Mouse (Mus musculus): ENCODE data around the gene Lactb. TPM values are rescaled to one million over a fixed set of nuclear protein-coding genes. Genes with fewer than 3 reads are reported as not detected.

The Lactb gene
- polyA plus RNA-seq, 1 experiment: 12.6 TPM

DNA sequence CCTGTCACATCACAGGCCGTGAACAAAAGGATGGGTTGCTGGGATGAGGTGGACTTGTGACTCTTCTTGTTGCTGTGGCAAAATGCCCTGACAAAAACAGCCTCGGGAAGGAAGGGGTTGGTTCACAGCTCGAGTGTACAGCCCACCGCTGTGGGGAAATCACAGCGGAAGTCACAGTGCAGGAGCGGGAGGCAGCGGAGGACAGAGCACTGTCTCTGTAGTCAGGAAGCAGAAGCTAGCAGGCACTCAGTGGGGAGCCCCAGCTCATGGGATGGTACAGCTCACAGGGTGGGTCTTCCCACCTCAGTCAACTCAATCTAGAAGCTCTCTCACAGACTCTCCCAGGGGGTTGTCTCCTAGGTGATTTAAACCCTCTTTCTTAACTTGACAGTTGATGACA lies 10.1 kb upstream of the Lactb start:
- 25% methylated on average over 7 of the region's 7 CpGs for WGBS
- Histone ChIP-seq H3K4me3 (ENCODE audit: control insufficient read depth, insufficient read depth, low read length) (no peak overlapping the region), H3K27ac (ENCODE audit: control insufficient read depth, insufficient read depth, low read length) (no peak overlapping the region), H3K4me1 (replicated peaks; ENCODE audit: control insufficient read depth, insufficient read depth, low read length) (peaks cover 7% of the 10 kb centered on the region; the same call in 1 of the 2 replicates), H3K36me3 (ENCODE audit: control insufficient read depth, insufficient read depth, low read length) (no peaks in the 10 kb centered on the region), H3K27me3 (ENCODE audit: control insufficient read depth, insufficient read depth, low read length) (no peaks in the 10 kb centered on the region)
- no peak for TF ChIP-seq CTCF (IDR thresholded peaks at IDR 0.05; ENCODE audit: borderline replicate concordance, control insufficient read depth, extremely low read depth, insufficient read depth, low read length, poor library complexity)
- no peak for TF ChIP-seq POLR2A (IDR thresholded peaks at IDR 0.05; ENCODE audit: control insufficient read depth, extremely low read depth, insufficient read depth, low read length, poor library complexity)
- DNase-seq: peak; percentile 47

GRCm38 (mm10) chr9:66982085-66982484 lies 6.8 kb upstream of the Lactb start:
- H3K36me3 ChIP-seq (ENCODE audit: control insufficient read depth, insufficient read depth, low read length): no peaks in the 10 kb centered on the region
- no peak for DNase-seq
- no peak overlapping the region for H3K27ac ChIP-seq (ENCODE audit: control insufficient read depth, insufficient read depth, low read length)
- peaks cover 4% of the 10 kb centered on the region; the same call in 1 of the 2 replicates for H3K4me1 ChIP-seq (replicated peaks; ENCODE audit: control insufficient read depth, insufficient read depth, low read length)
- H3K27me3 ChIP-seq (ENCODE audit: control insufficient read depth, insufficient read depth, low read length): no peaks in the 10 kb centered on the region
- no peak overlapping the region for H3K4me3 ChIP-seq (ENCODE audit: control insufficient read depth, insufficient read depth, low read length)
- 90% methylated on average over 7 of the region's 7 CpGs for WGBS
- TF ChIP-seq POLR2A (IDR thresholded peaks at IDR 0.05; ENCODE audit: control insufficient read depth, extremely low read depth, insufficient read depth, low read length, poor library complexity) (no peak), CTCF (IDR thresholded peaks at IDR 0.05; ENCODE audit: borderline replicate concordance, control insufficient read depth, extremely low read depth, insufficient read depth, low read length, poor library complexity) (no peak)

DNA sequence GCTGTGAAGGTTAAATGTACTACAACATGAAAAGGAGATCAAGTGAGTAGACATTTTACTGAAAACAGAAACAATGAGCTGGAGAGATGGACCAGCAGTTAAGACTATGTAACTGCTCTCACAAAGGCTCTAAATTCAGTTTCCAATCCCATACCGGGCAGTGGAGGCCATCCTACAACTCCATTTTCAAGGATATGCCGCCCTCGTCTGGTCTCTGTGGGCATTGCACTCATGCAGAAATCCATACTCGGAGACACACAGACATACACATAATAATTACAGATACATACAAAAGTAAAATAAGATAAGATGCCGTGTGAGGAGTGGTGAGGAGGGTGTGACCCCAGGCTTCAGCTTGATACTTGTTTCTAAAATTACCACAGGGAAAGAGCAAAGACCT lies 5.2 kb upstream of the Lactb start:
- no peak overlapping the region for H3K4me3 ChIP-seq (ENCODE audit: control insufficient read depth, insufficient read depth, low read length)
- H3K27me3 ChIP-seq (ENCODE audit: control insufficient read depth, insufficient read depth, low read length): no peaks in the 10 kb centered on the region
- no peak overlapping the region for H3K27ac ChIP-seq (ENCODE audit: control insufficient read depth, insufficient read depth, low read length)
- WGBS: 13% methylated on average over 5 of the region's 5 CpGs
- TF ChIP-seq CTCF (IDR thresholded peaks at IDR 0.05; ENCODE audit: borderline replicate concordance, control insufficient read depth, extremely low read depth, insufficient read depth, low read length, poor library complexity) (no peak), POLR2A (IDR thresholded peaks at IDR 0.05; ENCODE audit: control insufficient read depth, extremely low read depth, insufficient read depth, low read length, poor library complexity) (no peak)
- peak; percentile 71 for DNase-seq
- peaks cover 4% of the 10 kb centered on the region; the same call in 1 of the 2 replicates for H3K4me1 ChIP-seq (replicated peaks; ENCODE audit: control insufficient read depth, insufficient read depth, low read length)
- no peaks in the 10 kb centered on the region for H3K36me3 ChIP-seq (ENCODE audit: control insufficient read depth, insufficient read depth, low read length)

DNA sequence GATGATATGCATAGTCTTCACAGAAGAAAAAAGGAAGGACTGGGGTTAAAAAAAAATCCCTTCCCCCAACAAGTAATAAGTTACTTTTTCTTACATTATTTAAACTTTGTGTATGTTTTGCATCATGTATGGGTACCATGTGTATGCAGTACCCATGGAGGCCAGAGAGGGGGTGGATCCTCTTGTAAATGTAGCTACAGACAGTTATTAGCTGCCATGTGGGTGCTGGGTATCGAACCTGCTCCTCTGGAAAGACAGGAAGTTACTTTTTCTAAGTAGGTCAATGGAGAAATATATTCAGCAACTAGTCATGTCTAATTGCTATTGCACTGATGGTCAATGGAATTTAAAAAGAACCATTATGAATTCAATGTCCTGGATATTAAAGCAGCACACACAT lies 3.2 kb upstream of the Lactb start:
- H3K36me3 ChIP-seq (ENCODE audit: control insufficient read depth, insufficient read depth, low read length): no peaks in the 10 kb centered on the region
- H3K4me3 ChIP-seq (ENCODE audit: control insufficient read depth, insufficient read depth, low read length): no peak overlapping the region
- no peak overlapping the region for H3K27ac ChIP-seq (ENCODE audit: control insufficient read depth, insufficient read depth, low read length)
- no peaks in the 10 kb centered on the region for H3K4me1 ChIP-seq (replicated peaks; ENCODE audit: control insufficient read depth, insufficient read depth, low read length)
- 54% methylated on average over 1 of the region's 1 CpGs for WGBS
- H3K27me3 ChIP-seq (ENCODE audit: control insufficient read depth, insufficient read depth, low read length): no peaks in the 10 kb centered on the region
- TF ChIP-seq CTCF (IDR thresholded peaks at IDR 0.05; ENCODE audit: borderline replicate concordance, control insufficient read depth, extremely low read depth, insufficient read depth, low read length, poor library complexity): no peak
- no peak for TF ChIP-seq POLR2A (IDR thresholded peaks at IDR 0.05; ENCODE audit: control insufficient read depth, extremely low read depth, insufficient read depth, low read length, poor library complexity)
- no peak for DNase-seq

GRCm38 (mm10) chr9:66977982-66978381 lies 2.7 kb upstream of the Lactb start:
- no peaks in the 10 kb centered on the region for H3K27me3 ChIP-seq (ENCODE audit: control insufficient read depth, insufficient read depth, low read length)
- no peaks in the 10 kb centered on the region for H3K36me3 ChIP-seq (ENCODE audit: control insufficient read depth, insufficient read depth, low read length)
- TF ChIP-seq CTCF (IDR thresholded peaks at IDR 0.05; ENCODE audit: borderline replicate concordance, control insufficient read depth, extremely low read depth, insufficient read depth, low read length, poor library complexity) (no peak), POLR2A (IDR thresholded peaks at IDR 0.05; ENCODE audit: control insufficient read depth, extremely low read depth, insufficient read depth, low read length, poor library complexity) (no peak)
- 58% methylated on average over 1 of the region's 1 CpGs for whole genome bisulfite sequencing
- no peak overlapping the region for H3K4me3 ChIP-seq (ENCODE audit: control insufficient read depth, insufficient read depth, low read length)
- H3K27ac ChIP-seq (ENCODE audit: control insufficient read depth, insufficient read depth, low read length): no peak overlapping the region
- no peak for DNase-seq
- H3K4me1 ChIP-seq (replicated peaks; ENCODE audit: control insufficient read depth, insufficient read depth, low read length): no peaks in the 10 kb centered on the region

DNA sequence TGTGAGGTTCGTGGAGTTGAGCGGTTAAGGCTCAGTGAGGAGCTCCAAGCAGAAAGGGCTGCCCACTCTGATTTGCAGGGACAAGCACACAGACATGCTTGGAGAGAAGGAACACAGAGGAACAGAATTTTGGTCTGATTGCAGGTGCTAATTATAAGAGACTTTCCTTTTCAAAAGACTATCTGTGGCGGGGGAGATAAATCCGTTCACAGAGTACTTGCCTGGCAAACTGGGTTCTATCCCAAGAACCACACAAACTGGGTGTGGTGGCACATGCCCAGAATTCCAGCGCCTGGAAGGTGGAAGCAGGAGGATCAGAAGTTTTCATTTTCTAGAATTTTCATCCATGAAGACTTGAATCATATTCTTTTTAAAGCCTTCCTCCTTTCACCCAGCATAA lies 1.8 kb upstream of the Lactb start:
- Histone ChIP-seq H3K27ac (ENCODE audit: control insufficient read depth, insufficient read depth, low read length) (no peak overlapping the region), H3K4me3 (ENCODE audit: control insufficient read depth, insufficient read depth, low read length) (no peak overlapping the region), H3K4me1 (replicated peaks; ENCODE audit: control insufficient read depth, insufficient read depth, low read length) (no peaks in the 10 kb centered on the region), H3K27me3 (ENCODE audit: control insufficient read depth, insufficient read depth, low read length) (no peaks in the 10 kb centered on the region), H3K36me3 (ENCODE audit: control insufficient read depth, insufficient read depth, low read length) (no peaks in the 10 kb centered on the region)
- DNase-seq: no peak
- WGBS: 93% methylated on average over 5 of the region's 5 CpGs
- TF ChIP-seq CTCF (IDR thresholded peaks at IDR 0.05; ENCODE audit: borderline replicate concordance, control insufficient read depth, extremely low read depth, insufficient read depth, low read length, poor library complexity) (no peak), POLR2A (IDR thresholded peaks at IDR 0.05; ENCODE audit: control insufficient read depth, extremely low read depth, insufficient read depth, low read length, poor library complexity) (no peak)

DNA sequence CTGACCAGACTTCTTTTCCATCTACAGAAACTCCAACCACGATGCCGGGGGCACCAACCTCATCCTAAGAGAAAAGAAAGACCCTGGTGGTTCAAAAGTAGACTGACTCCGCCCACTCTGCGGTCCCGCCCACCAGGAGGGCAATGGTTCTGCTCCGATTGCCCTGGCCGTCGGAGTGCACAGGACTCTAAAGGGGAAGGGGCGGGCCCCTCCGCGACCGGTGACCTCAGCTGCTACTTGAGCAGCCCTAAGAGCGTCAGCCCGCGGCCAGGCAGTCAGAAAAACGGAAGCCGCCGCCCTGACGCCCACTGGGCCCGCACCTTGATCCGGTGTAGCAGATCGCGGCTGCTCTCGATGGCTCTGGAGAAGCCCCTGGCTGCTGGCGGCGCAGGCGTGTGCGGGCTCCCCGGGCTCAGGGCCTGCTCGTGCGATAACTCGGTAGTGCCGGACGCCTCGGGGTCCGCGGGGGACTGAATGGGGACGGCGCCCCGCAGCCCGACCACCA lies 511 bp downstream of the Lactb start:
- WGBS: 1% methylated on average over 40 of the region's 41 CpGs
- TF ChIP-seq CTCF (IDR thresholded peaks at IDR 0.05; ENCODE audit: borderline replicate concordance, control insufficient read depth, extremely low read depth, insufficient read depth, low read length, poor library complexity) (no peak; the same call in 1 of the 2 replicates), POLR2A (IDR thresholded peaks at IDR 0.05; ENCODE audit: control insufficient read depth, extremely low read depth, insufficient read depth, low read length, poor library complexity) (0 out of 2 replicates have a peak, but pooled peaks have one; percentile 15)

More for the DNA sequence above, 511 bp downstream of the Lactb start:
- Histone ChIP-seq H3K36me3 (ENCODE audit: control insufficient read depth, insufficient read depth, low read length) (no peaks in the 10 kb centered on the region), H3K27me3 (ENCODE audit: control insufficient read depth, insufficient read depth, low read length) (no peaks in the 10 kb centered on the region), H3K4me3 (ENCODE audit: control insufficient read depth, insufficient read depth, low read length) (peak overlapping the region; percentile 84), H3K4me1 (replicated peaks; ENCODE audit: control insufficient read depth, insufficient read depth, low read length) (no peaks in the 10 kb centered on the region), H3K27ac (ENCODE audit: control insufficient read depth, insufficient read depth, low read length) (no peak overlapping the region)
- peak; percentile 79 for DNase-seq

Data from thymus, adult 2 months (tissue).